Comparison of ENCODE assay signal across 14 mouse cellular contexts in genomic region chr7:130969076-130969475, GRCm38 (mm10). TPM values are rescaled to one million over a fixed set of nuclear protein-coding genes. Genes with fewer than 3 reads are reported as not detected.
DNase-seq lines count a peak whose midpoint lies in the region; ATAC-seq and TF ChIP-seq lines count a peak whose summit lies in the region.
"Had no signal": no experiment of that assay in that cellular context is flagged by ENCODE, and none has a peak within 500 bp of the region (broad histone marks: within the 10 kb centered on the region; RNA-seq: fewer than 3 reads in every experiment).

No protein-coding gene starts in this region.

- no peaks in the 10 kb centered on the region for H3K27me3 ChIP-seq in heart, embryonic 16.5 days (ENCODE audit: control insufficient read depth, insufficient read depth, low read length)
- no peaks in the 10 kb centered on the region for H3K27me3 ChIP-seq in limb, embryonic 14.5 days (ENCODE audit: control insufficient read depth, insufficient read depth, low read length)
- H3K27me3 ChIP-seq: forebrain, embryonic 12.5 days; intestine, embryonic 15.5 days had no signal

- no peak overlapping the region for H3K9ac ChIP-seq in heart, embryonic 16.5 days (ENCODE audit: low read length)
- no peak overlapping the region for H3K9ac ChIP-seq in limb, embryonic 14.5 days (ENCODE audit: low read depth, low read length, severe bottlenecking)
- H3K9ac ChIP-seq: forebrain, embryonic 12.5 days; intestine, embryonic 15.5 days had no signal

- no peaks in the 10 kb centered on the region for H3K9me3 ChIP-seq in heart, embryonic 16.5 days (replicated peaks; ENCODE audit: control insufficient read depth, low read length)
- no peaks in the 10 kb centered on the region for H3K9me3 ChIP-seq in limb, embryonic 14.5 days (ENCODE audit: control insufficient read depth, low read length)
- H3K9me3 ChIP-seq: forebrain, embryonic 12.5 days; hindbrain, embryonic 10.5 days; intestine, embryonic 15.5 days had no signal

- ATAC-seq in heart, embryonic 16.5 days (replicated peaks; ENCODE audit: extremely low read depth, insufficient read depth, low FRiP score) = no peak
- ATAC-seq in limb, embryonic 14.5 days (ENCODE audit: low FRiP score, low read depth) = no peak
- ATAC-seq: intestine, embryonic 15.5 days had no signal

- no peak for TF ChIP-seq POLR2A in limb, embryonic 14.5 days (IDR thresholded peaks at IDR 0.05; ENCODE audit: borderline replicate concordance, extremely low read depth, insufficient read depth, insufficient read length)

- H3K4me2 ChIP-seq in heart, embryonic 16.5 days (ENCODE audit: low read depth, low read length) = no peak overlapping the region
- H3K4me2 ChIP-seq in limb, embryonic 14.5 days (replicated peaks; ENCODE audit: low read depth, low read length, severe bottlenecking) = no peak overlapping the region
- H3K4me2 ChIP-seq: forebrain, embryonic 12.5 days; intestine, embryonic 15.5 days had no signal

- no peak for DNase-seq in heart, postnatal 14 days
- DNase-seq in 3T3-L1 (ENCODE audit: low read depth, low spot score) (peak; percentile 38), NIH3T3 (ENCODE audit: low read depth) (peak; percentile 81)
- peak; percentile 39 for DNase-seq in limb, embryonic 14.5 days (ENCODE audit: low spot score)
- no peak for DNase-seq in cerebellum, postnatal 25 days
- no peak for DNase-seq in adrenal gland, adult 18-20 months (ENCODE audit: low spot score in 2 of 2)
- no peak for DNase-seq in cerebellum, adult 9-10 months
- DNase-seq: kidney, postnatal 25 days; liver; right cerebral cortex, postnatal 14 days had no signal

- peaks cover 32% of the 10 kb centered on the region for H3K4me1 ChIP-seq in heart, embryonic 16.5 days (ENCODE audit: control insufficient read depth, insufficient read depth, low read length)
- H3K4me1 ChIP-seq in limb, embryonic 14.5 days (ENCODE audit: control insufficient read depth, insufficient read depth, low read length) = peaks cover 52% of the 10 kb centered on the region

- peak overlapping the region; percentile 37; the same call in 1 of the 2 replicates for H3K27ac ChIP-seq in heart, embryonic 16.5 days (ENCODE audit: low read length)
- H3K27ac ChIP-seq in limb, embryonic 14.5 days (replicated peaks; ENCODE audit: low read depth, low read length) = peak overlapping the region; percentile 70
- H3K27ac ChIP-seq: forebrain, embryonic 12.5 days; hindbrain, embryonic 10.5 days; intestine, embryonic 15.5 days had no signal

- no peaks in the 10 kb centered on the region for H3K36me3 ChIP-seq in heart, embryonic 16.5 days (ENCODE audit: control insufficient read depth, insufficient read depth)
- H3K36me3 ChIP-seq in limb, embryonic 14.5 days (ENCODE audit: control insufficient read depth, insufficient read depth, low read length) = peaks cover 7% of the 10 kb centered on the region; the same call in 1 of the 2 replicates
- H3K36me3 ChIP-seq: forebrain, embryonic 12.5 days; hindbrain, embryonic 10.5 days; intestine, embryonic 15.5 days had no signal

- WGBS in heart, embryonic 16.5 days = 77% methylated on average over 5 of the region's 5 CpGs
- WGBS in limb, embryonic 14.5 days = 69% methylated on average over 5 of the region's 5 CpGs

- H3K4me3 ChIP-seq in heart, embryonic 16.5 days (ENCODE audit: low read length) = no peak overlapping the region
- H3K4me3 ChIP-seq in limb, embryonic 14.5 days (replicated peaks; ENCODE audit: low read length) = no peak overlapping the region
- H3K4me3 ChIP-seq: forebrain, embryonic 12.5 days; hindbrain, embryonic 10.5 days; intestine, embryonic 15.5 days had no signal

- intact Hi-C loops in heart, postnatal 14 days (cut with DNase I) = no loop called here

RNA-seq across cellular contexts. Expression of gene Htra1, which starts 33.2 kb away (rescaled TPM):
- polyA plus RNA-seq in heart, embryonic 16.5 days (2015; fragmentation: Nextera tagmentation; extraction: Ambion mirVana) = 63.4 and 65.6 TPM in 2 replicates
- total RNA-seq in heart, postnatal 14 days (2021) = 100 to 1,000 TPM; 151 to 162 TPM
- polyA plus RNA-seq in limb, embryonic 14.5 days (2012; rRNA removed) = 102 and 124 TPM in 2 replicates
- 224 and 233 TPM in 2 replicates for polyA plus RNA-seq in limb, embryonic 14.5 days (2014; fragmentation: Nextera tagmentation; extraction: Ambion mirVana)
- 10 to 100 TPM; 31.8 to 79.5 TPM for total RNA-seq in adrenal gland, adult 18-20 months (2021)

Comparison
In these comparisons a context has a peak if more than half of its experiments do, and no peak if none do; other contexts are left out.
1. DNase-seq: peak in 3T3-L1 (single experiment), NIH3T3 (single experiment) and limb, embryonic 14.5 days (single experiment); none in heart, postnatal 14 days (0 of 2), cerebellum, postnatal 25 days (0 of 2), adrenal gland, adult 18-20 months (0 of 2) and cerebellum, adult 9-10 months (single experiment).